Mouse (Mus musculus): ENCODE data around the gene Nemp1. TPM values are rescaled to one million over a fixed set of nuclear protein-coding genes. Genes with fewer than 3 reads are reported as not detected.
"Not testable (repeated sequence)": the region's sequence is repeated elsewhere in the genome, so short reads cannot be mapped to it uniquely, and the experiment has no call there.

Gene Nemp1
- total RNA-seq, 2 experiments from 2014 or later, result 1.5 to 2.1 TPM

DNA sequence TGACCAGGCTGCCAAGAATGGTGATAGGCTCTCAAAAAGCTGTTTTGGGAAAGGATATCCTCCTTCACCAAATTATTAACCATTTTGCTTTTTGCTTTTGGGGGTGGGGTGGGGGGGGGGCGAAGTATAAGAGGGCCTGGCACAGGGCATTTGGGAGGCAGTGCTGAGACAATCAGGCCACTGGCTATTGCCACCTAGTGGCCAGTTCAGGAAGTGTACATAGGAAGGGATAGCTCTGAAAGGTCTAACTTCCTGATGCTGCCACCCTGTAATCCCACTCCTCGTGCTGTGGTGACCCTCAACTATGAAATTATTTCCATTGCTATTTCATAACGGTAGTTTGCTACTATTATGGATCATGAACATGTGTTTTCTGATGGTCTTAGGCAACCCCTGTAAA lies 40.3 kb upstream of the Nemp1 start:
- DNase-seq, result no peak
- no peak overlapping the region for H3K4me3 ChIP-seq
- intact Hi-C loops (cut with DNase I), result no loop called here
- TF ChIP-seq CTCF (IDR thresholded peaks at IDR 0.05), result peak; percentile 70
- no peak overlapping the region for H3K27ac ChIP-seq

DNA sequence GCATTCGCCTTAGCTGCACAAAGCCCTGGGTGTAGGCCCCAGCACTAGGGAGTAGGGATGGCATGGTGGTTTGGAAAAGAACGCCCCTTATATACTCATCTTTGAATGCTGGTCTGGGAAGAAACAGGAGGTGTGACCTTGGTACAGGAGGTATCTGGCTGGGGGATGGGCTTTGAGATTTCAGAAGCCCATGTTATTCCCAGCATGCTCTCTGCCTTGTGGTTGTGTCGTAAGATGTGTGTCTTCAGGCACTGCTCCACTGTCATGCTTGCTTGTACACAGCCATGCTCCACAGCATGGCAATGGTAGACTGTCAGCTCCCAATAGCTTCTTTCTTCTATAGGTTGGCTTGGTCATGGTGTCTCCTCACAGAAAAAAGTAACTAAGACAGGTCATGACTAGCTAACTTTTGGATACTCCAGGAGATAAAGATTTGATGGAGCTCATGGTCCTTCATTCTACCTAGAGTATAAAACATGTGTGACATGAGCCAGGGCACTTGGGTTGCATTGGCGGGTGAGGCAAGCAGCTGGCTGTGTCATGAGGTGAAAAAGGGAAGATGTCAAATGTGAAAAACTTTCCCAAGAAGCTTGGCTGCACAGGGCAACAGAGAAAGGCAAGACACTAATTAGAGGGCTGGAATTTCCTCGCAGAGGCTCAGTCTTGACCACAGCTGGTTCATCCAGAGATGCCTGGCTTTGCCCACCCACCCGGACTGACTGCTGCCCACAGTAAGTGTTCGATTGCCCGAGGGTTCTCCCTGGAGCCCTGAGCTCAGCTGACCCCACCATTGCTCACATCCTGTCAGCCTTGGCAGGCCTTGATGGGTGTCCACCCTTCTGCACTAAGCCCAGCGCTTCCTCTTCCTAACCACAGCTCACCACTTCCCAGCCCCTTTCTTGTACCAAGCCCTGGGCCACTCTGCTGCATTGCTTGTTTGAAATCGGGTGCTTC lies 35.2 kb upstream of the Nemp1 start:
- intact Hi-C loops (cut with DNase I), result no loop called here
- peak; percentile 63 for DNase-seq
- no peak overlapping the region for H3K4me3 ChIP-seq
- TF ChIP-seq CTCF (IDR thresholded peaks at IDR 0.05), result no peak
- H3K27ac ChIP-seq, result peak overlapping the region; percentile 55

- Histone ChIP-seq H3K27ac (no peak overlapping the region), H3K4me3 (no peak overlapping the region)
- DNase-seq, result no peak
- intact Hi-C loops (cut with DNase I), result no loop called here
- TF ChIP-seq CTCF (IDR thresholded peaks at IDR 0.05), result no peak
These were observed 33.9 kb upstream of the Nemp1 start for GRCm38 (mm10) chr10:127632668-127633271.

DNA sequence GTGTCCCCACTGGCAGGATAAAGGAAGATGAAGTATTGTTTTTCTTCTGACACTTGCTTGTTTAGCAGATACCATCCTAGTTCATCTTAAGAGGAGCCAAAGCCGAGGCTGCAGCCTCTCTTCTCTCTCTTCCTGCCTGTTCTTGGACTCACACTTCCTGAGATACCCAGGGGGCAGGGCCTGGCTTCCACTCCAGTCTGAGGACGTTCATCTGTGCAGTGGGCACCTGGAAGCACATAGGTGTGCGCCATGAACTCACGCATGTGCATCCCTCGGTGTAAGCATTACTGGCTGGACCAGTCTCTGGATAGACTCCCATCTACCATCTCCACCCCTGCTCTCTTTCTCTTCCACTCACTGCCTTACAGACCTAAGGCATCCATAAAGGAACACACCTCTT lies 26.3 kb upstream of the Nemp1 start:
- no peak overlapping the region for H3K27ac ChIP-seq
- intact Hi-C loops (cut with DNase I), result loop anchor here (5.0 kb wide), 1 partner anchor 97 kb away; the partner anchor contains the start of gene Zbtb39
- DNase-seq, result no peak
- H3K4me3 ChIP-seq, result no peak overlapping the region
- TF ChIP-seq CTCF (IDR thresholded peaks at IDR 0.05), result no peak

DNA sequence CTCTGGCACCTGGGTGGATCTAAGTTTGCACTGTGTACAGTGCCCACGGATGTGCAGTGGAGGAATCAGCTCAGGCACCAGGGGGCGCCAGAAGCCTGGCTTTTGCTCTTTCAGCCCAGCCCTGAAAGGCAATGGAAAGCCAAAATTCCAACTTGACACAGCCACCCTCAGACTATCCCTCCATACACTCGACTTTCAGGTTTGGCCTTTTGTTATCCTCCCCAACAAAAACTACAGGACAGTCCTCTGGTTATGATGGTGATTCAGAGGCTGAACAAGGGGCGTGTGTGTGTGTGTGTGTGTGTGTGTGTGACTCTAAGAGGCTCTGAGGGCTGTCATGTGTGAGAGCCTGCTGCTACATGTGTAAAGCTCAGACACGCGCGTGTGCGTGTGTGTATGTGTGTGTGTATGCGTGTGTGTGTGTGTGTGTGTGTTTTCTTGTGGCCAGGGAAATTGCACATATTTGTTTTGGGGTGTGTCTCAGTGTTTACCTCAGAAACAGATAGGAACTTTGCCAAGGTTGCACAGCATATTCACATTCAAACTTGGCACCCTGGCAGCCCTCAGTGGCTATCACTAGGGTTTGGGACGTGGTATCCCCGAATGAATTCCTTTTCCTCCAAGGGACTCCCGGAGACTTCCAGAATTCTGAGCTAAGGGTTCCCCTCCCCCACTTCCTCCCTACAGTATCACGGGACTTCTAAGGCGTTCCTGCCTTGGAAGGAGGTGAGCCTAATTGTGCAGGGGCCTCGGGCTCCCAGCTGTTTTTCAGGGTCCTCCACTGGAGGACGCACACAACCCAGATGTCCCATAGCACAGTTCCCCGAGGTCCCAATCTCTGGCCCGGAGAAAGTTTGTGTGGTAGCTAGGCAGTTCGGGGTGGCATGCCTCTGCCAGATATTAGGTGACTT lies 24.6 kb upstream of the Nemp1 start:
- peak; percentile 93 for DNase-seq
- Histone ChIP-seq H3K4me3 (peak overlapping the region; percentile 92), H3K27ac (peak overlapping the region; percentile 98)
- intact Hi-C loops (cut with DNase I), result loop anchor here (1.0 to 5.0 kb wide), 3 partner anchors 33 to 295 kb away; partner anchors contain the start of gene Zbtb39
- peak; percentile 100 for TF ChIP-seq CTCF (IDR thresholded peaks at IDR 0.05)

DNA sequence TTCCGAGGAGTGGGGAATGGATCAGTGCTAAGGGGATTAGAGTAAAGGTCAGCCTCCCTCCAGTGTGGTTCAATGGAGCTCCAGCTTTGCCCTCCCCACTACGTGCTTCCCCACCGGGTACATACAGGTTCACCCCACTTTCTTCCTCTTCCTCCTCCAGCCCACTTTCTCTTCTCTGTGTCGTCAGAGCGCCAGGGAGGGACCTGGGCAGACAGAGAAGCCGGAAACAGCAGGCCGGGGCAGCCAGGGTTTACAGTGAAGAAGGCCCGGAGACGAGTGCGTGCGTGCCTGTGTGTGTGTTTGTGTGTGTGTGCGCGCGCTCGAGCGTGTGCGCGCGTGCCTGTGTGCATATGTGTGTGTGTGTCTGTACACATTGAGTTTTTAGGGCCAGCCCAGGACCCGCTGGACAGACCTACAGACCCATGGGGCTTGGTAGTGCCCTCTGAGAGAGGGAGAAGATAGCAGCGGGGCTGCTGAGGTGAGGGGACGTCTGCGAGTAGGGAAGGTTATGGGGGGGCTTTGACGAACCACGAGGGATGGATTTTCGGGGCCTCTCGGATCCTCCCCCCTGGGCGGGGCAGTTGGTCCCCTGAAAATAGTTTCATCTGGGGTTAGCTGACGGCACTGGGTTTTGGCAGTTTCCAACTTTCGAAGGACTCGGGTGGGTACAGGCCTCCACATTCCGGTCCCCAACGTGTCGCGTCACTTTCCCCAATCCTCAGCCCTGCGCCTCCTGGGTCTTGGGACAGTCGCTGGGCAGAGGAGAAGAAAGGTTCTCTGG lies 23.7 kb upstream of the Nemp1 start, which contains the start of gene Stat6:
Stat6 (plus strand) TSS at position 215 of the 781 bp plus-strand sequence.
- peak; percentile 83 for DNase-seq
- TF ChIP-seq CTCF (IDR thresholded peaks at IDR 0.05), result no peak
- Histone ChIP-seq H3K27ac (peak within 1 kb of the TSS; percentile 98), H3K4me3 (peak within 1 kb of the TSS; percentile 92)
- intact Hi-C loops (cut with DNase I), result loop anchor here (5.0 kb wide), 1 partner anchor 94 kb away; the partner anchor contains the start of gene Zbtb39

DNA sequence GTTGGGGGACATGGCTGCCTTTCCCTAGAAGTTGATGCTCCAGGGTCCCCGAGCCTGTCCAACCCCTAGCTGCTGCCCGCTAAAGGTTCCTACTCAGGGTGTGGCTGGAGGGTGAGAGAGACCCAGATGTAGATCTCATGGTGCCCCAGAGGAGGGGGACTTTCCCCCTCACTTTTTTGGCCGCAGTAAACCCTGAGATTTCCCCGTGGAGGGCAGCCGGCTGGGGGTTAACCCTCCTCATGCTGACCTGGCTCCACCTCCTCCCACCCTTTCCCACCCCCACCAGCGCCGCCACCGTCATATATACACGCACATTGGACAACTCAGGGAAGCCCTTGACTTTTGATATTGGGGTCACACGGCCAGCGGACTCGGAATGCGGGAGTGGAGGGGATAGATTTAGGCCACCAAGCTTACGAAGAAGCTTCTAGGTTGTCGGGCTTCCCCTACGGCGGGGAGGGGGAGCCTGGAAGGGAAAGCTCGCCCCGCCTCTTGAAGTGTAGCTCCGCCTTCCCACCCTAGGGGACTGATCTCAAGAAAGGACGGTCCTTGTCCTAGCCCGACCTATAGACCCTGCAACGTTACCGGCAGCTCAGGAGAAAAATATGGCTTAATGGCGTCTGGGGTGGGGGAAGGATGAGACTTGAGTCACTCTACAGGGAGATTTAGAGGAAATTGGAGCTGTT lies 23.0 kb upstream of the Nemp1 start:
- DNase-seq, result peak; percentile 86
- intact Hi-C loops (cut with DNase I), result loop anchor here (5.0 kb wide), 1 partner anchor 94 kb away; the partner anchor contains the start of gene Zbtb39
- Histone ChIP-seq H3K27ac (peak overlapping the region; percentile 98), H3K4me3 (peak overlapping the region; percentile 92)
- TF ChIP-seq CTCF (IDR thresholded peaks at IDR 0.05), result no peak

GRCm38 (mm10) chr10:127645791-127646190 lies 20.9 kb upstream of the Nemp1 start:
- Histone ChIP-seq H3K4me3 (no peak overlapping the region), H3K27ac (no peak overlapping the region)
- intact Hi-C loops (cut with DNase I), result no loop called here
- no peak for TF ChIP-seq CTCF (IDR thresholded peaks at IDR 0.05)
- no peak for DNase-seq

- intact Hi-C loops (cut with DNase I), result no loop called here
- Histone ChIP-seq H3K4me3 (no peak overlapping the region), H3K27ac (no peak overlapping the region)
- peak; percentile 10 for DNase-seq
- TF ChIP-seq CTCF (IDR thresholded peaks at IDR 0.05), result no peak
These were observed 13.6 kb upstream of the Nemp1 start for GRCm38 (mm10) chr10:127652906-127653638.

DNA sequence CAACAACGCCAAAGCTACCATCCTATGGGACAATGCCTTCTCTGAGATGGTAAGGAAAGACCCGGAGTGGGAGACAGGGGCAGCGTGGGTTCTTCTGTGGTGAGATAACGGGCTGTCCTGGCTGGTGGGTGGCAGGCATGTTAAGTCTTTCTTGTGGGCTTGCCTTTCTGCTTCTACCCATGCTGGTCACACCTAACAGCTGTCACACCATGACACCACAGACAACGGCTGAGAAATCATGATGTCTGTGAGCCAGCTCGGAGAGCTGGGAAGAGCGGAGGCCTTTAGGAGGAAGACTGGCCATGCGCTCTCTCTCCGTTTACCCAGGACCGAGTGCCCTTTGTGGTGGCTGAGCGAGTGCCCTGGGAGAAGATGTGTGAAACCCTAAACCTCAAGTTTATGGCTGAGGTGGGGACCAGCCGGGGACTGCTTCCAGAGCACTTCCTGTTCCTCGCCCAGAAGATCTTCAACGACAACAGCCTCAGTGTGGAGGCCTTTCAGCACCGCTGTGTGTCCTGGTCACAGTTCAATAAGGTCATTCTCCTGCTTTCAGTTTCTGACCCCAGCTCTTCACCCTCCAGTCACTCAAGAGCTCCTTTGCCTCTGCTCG lies 11.6 kb upstream of the Nemp1 start:
- TF ChIP-seq CTCF (IDR thresholded peaks at IDR 0.05), result no peak
- Histone ChIP-seq H3K4me3 (no peak overlapping the region), H3K27ac (no peak overlapping the region)
- intact Hi-C loops (cut with DNase I), result no loop called here
- DNase-seq, result peak; percentile 14

DNA sequence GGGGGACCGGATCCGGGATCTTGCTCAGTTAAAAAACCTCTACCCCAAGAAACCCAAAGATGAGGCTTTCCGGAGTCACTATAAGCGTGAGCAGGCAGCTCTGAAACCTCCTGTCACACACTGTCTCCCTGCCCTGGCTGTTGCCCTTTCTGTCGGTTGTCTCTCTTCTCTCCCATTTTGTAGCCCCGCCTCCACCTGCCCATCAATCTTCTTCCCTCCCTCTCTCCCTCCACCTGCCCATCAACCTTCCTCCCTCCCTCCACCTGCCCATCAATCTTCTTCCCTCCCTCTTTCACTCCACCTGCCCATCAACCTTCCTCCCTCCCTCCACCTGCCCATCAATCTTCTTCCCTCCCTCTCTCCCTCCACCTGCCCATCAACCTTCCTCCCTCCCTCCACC lies 9.1 kb upstream of the Nemp1 start:
- H3K27ac ChIP-seq; H3K4me3 ChIP-seq; intact Hi-C loops (cut with DNase I): not testable (repeated sequence)
- peak; percentile 6 for DNase-seq

Data from gastrocnemius, adult 2 months (tissue).